ENCODE assay signal across 8 mouse cellular contexts in the genomic region with DNA sequence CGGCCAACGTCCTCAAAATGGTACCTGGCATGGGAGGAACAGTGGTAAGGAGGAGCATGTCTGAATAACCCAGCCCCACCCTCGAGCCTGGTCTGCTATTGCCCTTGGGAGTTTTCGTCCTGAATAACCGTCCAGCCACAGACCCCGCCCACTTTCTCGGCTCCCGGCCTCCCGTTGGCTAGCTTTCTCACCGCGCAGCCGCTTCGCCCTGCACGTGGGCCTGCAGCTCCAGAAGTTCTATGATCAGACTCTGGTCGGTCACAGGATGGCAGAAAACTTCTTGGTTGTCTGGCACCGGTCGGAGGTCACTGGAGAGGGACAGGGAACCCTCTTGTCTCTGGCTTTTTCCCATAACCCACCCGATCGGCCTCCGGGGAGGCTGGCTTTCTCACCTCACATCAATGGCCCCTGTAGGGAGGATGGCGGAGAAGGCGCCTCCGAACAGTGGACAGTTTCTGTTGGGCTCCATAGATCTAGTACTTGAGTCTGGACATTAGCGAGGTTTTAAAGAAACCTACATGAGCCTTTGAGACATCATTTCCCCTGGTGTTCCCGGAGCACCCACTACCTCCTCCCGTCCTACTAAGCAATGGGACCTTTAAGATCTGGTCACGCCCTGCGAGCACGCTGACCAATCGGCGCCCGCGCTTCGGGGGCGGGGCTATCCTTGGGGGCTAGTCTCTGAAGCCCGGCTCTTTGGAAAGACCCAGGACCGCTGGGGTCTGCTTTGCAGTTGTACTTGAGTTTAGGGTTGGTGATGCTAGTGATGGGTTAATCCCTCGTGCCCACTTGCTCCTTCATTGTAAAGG. TPM values are rescaled to one million over a fixed set of nuclear protein-coding genes. Genes with fewer than 3 reads are reported as not detected.
DNase-seq lines count a peak whose midpoint lies in the region; ATAC-seq and TF ChIP-seq lines count a peak whose summit lies in the region.
"Not testable (repeated sequence)": the region's sequence is repeated elsewhere in the genome, so short reads cannot be mapped to it uniquely, and the experiment has no call there.

No protein-coding gene starts in this region.

- H3K9ac ChIP-seq in forebrain, embryonic 14.5 days (ENCODE audit: low read length): peak overlapping the region; percentile 45; the same call in 1 of the 2 replicates
- peak overlapping the region; percentile 50; the same call in 1 of the 2 replicates for H3K9ac ChIP-seq in liver, postnatal 0 days (replicated peaks)
- peak overlapping the region; percentile 58 for H3K9ac ChIP-seq in neural tube, embryonic 13.5 days

- under 1% methylated on average over 37 of the region's 38 CpGs for WGBS in forebrain, embryonic 14.5 days
- under 1% methylated on average over 37 of the region's 38 CpGs for WGBS in liver, postnatal 0 days (ENCODE audit: insufficient replicate concordance)
- WGBS in neural tube, embryonic 13.5 days: under 1% methylated on average over 38 of the region's 38 CpGs

- not testable (repeated sequence) for TF ChIP-seq CTCF in liver, postnatal 0 days (IDR thresholded peaks at IDR 0.05; ENCODE audit: low read depth); testis, adult 2 months (IDR thresholded peaks at IDR 0.05; ENCODE audit: control insufficient read depth, insufficient read depth, insufficient replicate concordance, low read depth, low read length)

- H3K36me3 ChIP-seq in forebrain, embryonic 14.5 days (ENCODE audit: control insufficient read depth, insufficient read depth, low read length); liver, postnatal 0 days (replicated peaks; ENCODE audit: insufficient read depth, low read length); neural tube, embryonic 13.5 days; testis, adult 2 months (ENCODE audit: control insufficient read depth, insufficient read depth, low read length): not testable (repeated sequence)

- peak; percentile 90; the same call in 1 of the 2 replicates for ATAC-seq in cerebellum, adult (ENCODE audit: insufficient number of reproducible peaks, low FRiP score, low TSS enrichment)
- ATAC-seq in forebrain, embryonic 14.5 days: peak; percentile 96
- ATAC-seq in liver, postnatal 0 days: peak; percentile 93
- peak; percentile 88 for ATAC-seq in neural tube, embryonic 13.5 days (ENCODE audit: low read depth)

- DNase-seq in ES-CJ7 (ENCODE audit: low read depth, low spot score): peak; percentile 94
- DNase-seq in forebrain, embryonic 14.5 days (ENCODE audit: low spot score): peak; percentile 89
- DNase-seq in heart, postnatal 14 days: peak; percentile 85 to 90
- DNase-seq in layer of hippocampus, adult 11-12 months (ENCODE audit: low spot score): peak; percentile 84
- DNase-seq in liver, postnatal 0 days: peak; percentile 87

- H3K4me1 ChIP-seq in forebrain, embryonic 14.5 days (ENCODE audit: control insufficient read depth, insufficient read depth, low read length): not testable (repeated sequence)
- peaks cover 12% of the 10 kb centered on the region for H3K4me1 ChIP-seq in liver, postnatal 0 days (ENCODE audit: insufficient read depth)
- H3K4me1 ChIP-seq in neural tube, embryonic 13.5 days (replicated peaks): peaks cover 16% of the 10 kb centered on the region
- peaks cover 24% of the 10 kb centered on the region for H3K4me1 ChIP-seq in testis, adult 2 months (ENCODE audit: control insufficient read depth, insufficient read depth, low read length)

- H3K4me3 ChIP-seq in forebrain, embryonic 14.5 days (ENCODE audit: low read depth, low read length): peak overlapping the region; percentile 36
- peak overlapping the region; percentile 40 for H3K4me3 ChIP-seq in liver, postnatal 0 days (ENCODE audit: low read depth, low read length)
- H3K4me3 ChIP-seq in neural tube, embryonic 13.5 days: peak overlapping the region; percentile 45
- peak overlapping the region; percentile 91 for H3K4me3 ChIP-seq in testis, adult 2 months (ENCODE audit: control insufficient read depth, low read depth, low read length)

- H3K4me2 ChIP-seq in forebrain, embryonic 14.5 days (ENCODE audit: low read length): peak overlapping the region; percentile 62
- H3K4me2 ChIP-seq in liver, postnatal 0 days (ENCODE audit: low read depth, low read length): peak overlapping the region; percentile 72
- H3K4me2 ChIP-seq in neural tube, embryonic 13.5 days: peak overlapping the region; percentile 61

- TF ChIP-seq POLR2A in testis, adult 2 months (IDR thresholded peaks at IDR 0.05; ENCODE audit: control insufficient read depth, low read depth, low read length): peak; percentile 55; the same call in 1 of the 2 replicates

- H3K9me3 ChIP-seq in forebrain, embryonic 14.5 days (replicated peaks; ENCODE audit: control insufficient read depth, low read length); liver, postnatal 0 days (ENCODE audit: low read length); neural tube, embryonic 13.5 days: not testable (repeated sequence)

- intact Hi-C loops in heart, postnatal 14 days (cut with DNase I): not testable (repeated sequence)

- not testable (repeated sequence) for TF ChIP-seq EP300 in liver, postnatal 0 days (IDR thresholded peaks at IDR 0.05; ENCODE audit: low read depth)

- H3K27ac ChIP-seq in forebrain, embryonic 14.5 days (ENCODE audit: low read depth, low read length); liver, postnatal 0 days (ENCODE audit: low read depth); neural tube, embryonic 13.5 days (replicated peaks): not testable (repeated sequence)
- H3K27ac ChIP-seq in testis, adult 2 months (ENCODE audit: control insufficient read depth, insufficient read depth, low read depth, low read length): peak overlapping the region; percentile 95

- not testable (repeated sequence) for H3K27me3 ChIP-seq in forebrain, embryonic 14.5 days (replicated peaks; ENCODE audit: control insufficient read depth, insufficient read depth, low read length); liver, postnatal 0 days (ENCODE audit: insufficient read depth, low read length); neural tube, embryonic 13.5 days; testis, adult 2 months (ENCODE audit: control insufficient read depth, insufficient read depth, low read length)

RNA-seq across cellular contexts. Expression of a gene that starts 1.5 kb away (rescaled TPM):
- polyA plus RNA-seq in forebrain, embryonic 14.5 days (2014; fragmentation: Nextera tagmentation; extraction: Ambion mirVana): 35.2 and 43.5 TPM in 2 replicates
- 10 to 100 TPM; 51.9 to 61.2 TPM for total RNA-seq in heart, postnatal 14 days (2021)
- 9.4 and 11.2 TPM in 2 replicates for polyA plus RNA-seq in liver, postnatal 0 days (2015; fragmentation: Nextera tagmentation; extraction: Ambion mirVana)
- 27.6 and 33.7 TPM in 2 replicates for polyA plus RNA-seq in neural tube, embryonic 13.5 days (2015; fragmentation: Nextera tagmentation; extraction: Ambion mirVana)
- 1,176 and 1,231 TPM in 2 replicates for polyA plus RNA-seq in testis, adult 2 months (2012; rRNA removed)

RNA-seq across cellular contexts. Expression of a gene that starts 5.5 kb away (rescaled TPM):
- 0.75 and 1.2 TPM in 2 replicates for polyA plus RNA-seq in forebrain, embryonic 14.5 days (2014; fragmentation: Nextera tagmentation; extraction: Ambion mirVana)
- total RNA-seq in heart, postnatal 14 days (2021): 1 to 10 TPM; 4.5 to 5.5 TPM
- 0.60 and 0.94 TPM in 2 replicates for polyA plus RNA-seq in liver, postnatal 0 days (2015; fragmentation: Nextera tagmentation; extraction: Ambion mirVana)
- 2.0 and 2.5 TPM in 2 replicates for polyA plus RNA-seq in neural tube, embryonic 13.5 days (2015; fragmentation: Nextera tagmentation; extraction: Ambion mirVana)
- polyA plus RNA-seq in testis, adult 2 months (2012; rRNA removed): 40.8 and 56.4 TPM in 2 replicates

RNA-seq across cellular contexts. Expression of a gene that starts 16.2 kb away (rescaled TPM):
- 5.8 and 6.3 TPM in 2 replicates for polyA plus RNA-seq in forebrain, embryonic 14.5 days (2014; fragmentation: Nextera tagmentation; extraction: Ambion mirVana)
- 10 to 100 TPM; 37.9 to 46.1 TPM for total RNA-seq in heart, postnatal 14 days (2021)
- 1.8 TPM in 2 replicates for polyA plus RNA-seq in liver, postnatal 0 days (2015; fragmentation: Nextera tagmentation; extraction: Ambion mirVana)
- 14.4 and 14.8 TPM in 2 replicates for polyA plus RNA-seq in neural tube, embryonic 13.5 days (2015; fragmentation: Nextera tagmentation; extraction: Ambion mirVana)
- 3.7 and 3.8 TPM in 2 replicates for polyA plus RNA-seq in testis, adult 2 months (2012; rRNA removed)

RNA-seq across cellular contexts. Expression of a gene that starts 34.8 kb away (rescaled TPM):
- polyA plus RNA-seq in forebrain, embryonic 14.5 days (2014; fragmentation: Nextera tagmentation; extraction: Ambion mirVana): 14.1 and 15.6 TPM in 2 replicates
- 1 to 10 TPM; 7.6 to 7.7 TPM for total RNA-seq in heart, postnatal 14 days (2021)
- polyA plus RNA-seq in liver, postnatal 0 days (2015; fragmentation: Nextera tagmentation; extraction: Ambion mirVana): 8.9 and 10.6 TPM in 2 replicates
- 19.1 and 21.9 TPM in 2 replicates for polyA plus RNA-seq in neural tube, embryonic 13.5 days (2015; fragmentation: Nextera tagmentation; extraction: Ambion mirVana)
- polyA plus RNA-seq in testis, adult 2 months (2012; rRNA removed): 9.6 and 11.8 TPM in 2 replicates

RNA-seq across cellular contexts. Expression of a gene that starts 42.3 kb away (rescaled TPM):
- 43.4 and 56.1 TPM in 2 replicates for polyA plus RNA-seq in forebrain, embryonic 14.5 days (2014; fragmentation: Nextera tagmentation; extraction: Ambion mirVana)
- 10 to 100 TPM; 13.1 to 16.5 TPM for total RNA-seq in heart, postnatal 14 days (2021)
- polyA plus RNA-seq in liver, postnatal 0 days (2015; fragmentation: Nextera tagmentation; extraction: Ambion mirVana): 7.4 and 7.6 TPM in 2 replicates
- 49.6 and 52.8 TPM in 2 replicates for polyA plus RNA-seq in neural tube, embryonic 13.5 days (2015; fragmentation: Nextera tagmentation; extraction: Ambion mirVana)
- 44.5 and 44.9 TPM in 2 replicates for polyA plus RNA-seq in testis, adult 2 months (2012; rRNA removed)

Comparison
In these comparisons a context has a peak if more than half of its experiments do, and no peak if none do; other contexts are left out.
1. H3K4me3 ChIP-seq: peak in every context shown above with its lines; median percentile 91 in testis, adult 2 months; 45 in neural tube, embryonic 13.5 days; 40 in liver, postnatal 0 days; 36 in forebrain, embryonic 14.5 days.
2. RNA of a gene that starts 1.5 kb away (polyA plus RNA-seq): 1,176 to 1,231 TPM in testis, adult 2 months; 35.2 to 43.5 TPM in forebrain, embryonic 14.5 days, 27.6 to 33.7 TPM in neural tube, embryonic 13.5 days and 9.4 to 11.2 TPM in liver, postnatal 0 days; every median in the first group is over 10 times any median in the second.
3. RNA of a gene that starts 5.5 kb away (polyA plus RNA-seq): 40.8 to 56.4 TPM in testis, adult 2 months; 2.0 to 2.5 TPM in neural tube, embryonic 13.5 days, 0.75 to 1.2 TPM in forebrain, embryonic 14.5 days and 0.60 to 0.94 TPM in liver, postnatal 0 days; every median in the first group is over 10 times any median in the second.
4. Peak in every context shown above with its lines, with median percentiles within 50 percentile points of each other: DNase-seq, ATAC-seq, H3K4me2 ChIP-seq and H3K9ac ChIP-seq.